Mouse (Mus musculus): ENCODE data around the gene Fgfbp3.
"Not testable (repeated sequence)": the region's sequence is repeated elsewhere in the genome, so short reads cannot be mapped to it uniquely, and the experiment has no call there.

The Fgfbp3 gene

GRCm38 (mm10) chr19:36909676-36910292, 9.6 kb downstream of the Fgfbp3 start:
- peak; percentile 58 to 86 for DNase-seq

GRCm38 (mm10) chr19:36909150-36909549, 10.3 kb downstream of the Fgfbp3 start:
- no peak for DNase-seq

GRCm38 (mm10) chr19:36904211-36905007, 15.0 kb downstream of the Fgfbp3 start:
- DNase-seq = peak in 1 of 2 experiments; percentile 41

- no peak for DNase-seq
Measured at GRCm38 (mm10) chr19:36903377-36903776, 16.0 kb downstream of the Fgfbp3 start.

- DNase-seq = peak; percentile 21 to 61
Measured at GRCm38 (mm10) chr19:36897778-36898177, 21.6 kb downstream of the Fgfbp3 start.

- DNase-seq = no peak
Measured at GRCm38 (mm10) chr19:36896791-36897569, 22.4 kb downstream of the Fgfbp3 start.

- DNase-seq = no peak
Measured at GRCm38 (mm10) chr19:36891746-36892145, 27.7 kb downstream of the Fgfbp3 start.

GRCm38 (mm10) chr19:36887706-36888105, 31.7 kb downstream of the Fgfbp3 start:
- no peak for DNase-seq

GRCm38 (mm10) chr19:36886316-36886715, 33.1 kb downstream of the Fgfbp3 start:
- no peak for DNase-seq

GRCm38 (mm10) chr19:36883119-36883518, 36.3 kb downstream of the Fgfbp3 start:
- DNase-seq = peak; percentile 16 to 59

GRCm38 (mm10) chr19:36878743-36879495, 40.5 kb downstream of the Fgfbp3 start:
- no peak for DNase-seq

- DNase-seq = peak in 1 of 2 experiments; percentile 7
Measured at GRCm38 (mm10) chr19:36877329-36877728, 42.1 kb downstream of the Fgfbp3 start.

GRCm38 (mm10) chr19:36874651-36875050, 44.8 kb downstream of the Fgfbp3 start:
- DNase-seq = no peak

GRCm38 (mm10) chr19:36868675-36869074, 50.7 kb downstream of the Fgfbp3 start:
- DNase-seq = not testable (repeated sequence)

Data from kidney, postnatal 36 days (tissue).